Mouse (Mus musculus) neural tube, embryonic 11.5 days (tissue): ENCODE measurements at regions not wholly inside any gene's neighbourhood (a gene's known extent, or its start where the extent isn't known, plus 50 kb on each side); places are given as distances from the start of the nearest gene placed in this dataset.

Source experiments
- ATAC-seq: fragments of 200-750 bp; cut with Nextera tagmentation; 2 replicates; pipeline ENCODE4 v1.8.0; 2017; ENCODE audit warnings: moderate number of reproducible peaks, mild to moderate bottlenecking, moderate TSS enrichment, moderate library complexity; ENCODE audit not compliant: insufficient read depth, low FRiP score, low TSS enrichment
- DNase-seq: peaks from one replicate; pipeline ENCODE4 v3.0.0-alpha.2; 2015; ENCODE audit warnings: low spot score
- H3K27ac ChIP-seq: fragments of 300-500 bp; sonication (generic); 2 replicates; pipeline ENCODE4 v1.5.1; 2014; ENCODE audit warnings: low read depth, mild to moderate bottlenecking, low read length
- H3K27me3 ChIP-seq: fragments of 300-500 bp; sonication (generic); 2 replicates; pipeline ENCODE4 v1.6.1; 2014; ENCODE audit warnings: mild to moderate bottlenecking, low read length, mixed read lengths; ENCODE audit not compliant: control insufficient read depth, insufficient read depth
- H3K36me3 ChIP-seq: fragments of 300-500 bp; sonication (generic); 2 replicates; pipeline ENCODE4 v1.6.1; 2014; ENCODE audit warnings: mild to moderate bottlenecking, low read length, moderate library complexity, mixed read lengths; ENCODE audit not compliant: control insufficient read depth, insufficient read depth
- H3K4me1 ChIP-seq: fragments of 300-500 bp; sonication (generic); 2 replicates; pipeline ENCODE4 v1.6.1; 2014; ENCODE audit warnings: low read length, mixed read lengths; ENCODE audit not compliant: control insufficient read depth, insufficient read depth
- H3K4me2 ChIP-seq: fragments of 300-500 bp; sonication (generic); 2 replicates; pipeline ENCODE4 v1.6.1; 2014; ENCODE audit warnings: low read depth, mild to moderate bottlenecking, moderate library complexity
- H3K4me3 ChIP-seq: fragments of 300-500 bp; sonication (generic); 2 replicates; pipeline ENCODE4 v1.5.1; 2014; ENCODE audit warnings: low read depth, low read length
- H3K9ac ChIP-seq: fragments of 300-500 bp; sonication (generic); 2 replicates; pipeline ENCODE4 v1.6.1; 2014; ENCODE audit warnings: mild to moderate bottlenecking, low read length
- H3K9me3 ChIP-seq: fragments of 300-500 bp; sonication (generic); 2 replicates; pipeline ENCODE4 v1.6.1; 2016; ENCODE audit warnings: low read length; ENCODE audit not compliant: control insufficient read depth
- WGBS: fragments of 180-500 bp; shearing (Covaris S2); extraction: QIAGEN DNeasy Blood & Tissue Kit; methylation state at CpG from one replicate; pipeline ENCODE4 v1.1.7; 2014; 5-methylcytosine and 5-hydroxymethylcytosine counted together

GRCm38 (mm10) chr1:73715571-73715970 lies 408.7 kb downstream of the Tns1 start:
- DNase-seq: no peak
- ATAC-seq: no peak
- Histone ChIP-seq H3K9ac (no peak overlapping the region), H3K4me2 (no peak overlapping the region), H3K4me3 (no peak overlapping the region), H3K27ac (no peak overlapping the region), H3K4me1 (no peaks in the 10 kb centered on the region), H3K36me3 (no peaks in the 10 kb centered on the region), H3K9me3 (no peaks in the 10 kb centered on the region), H3K27me3 (no peaks in the 10 kb centered on the region)
- WGBS: 75% methylated on average over 2 of the region's 2 CpGs

GRCm38 (mm10) chr1:73702428-73702842 lies 421.8 kb downstream of the Tns1 start:
- H3K9ac ChIP-seq: no peak overlapping the region
- WGBS: 42% methylated on average over 4 of the region's 4 CpGs
- no peak overlapping the region for H3K4me2 ChIP-seq
- ATAC-seq: no peak
- H3K4me3 ChIP-seq: no peak overlapping the region
- DNase-seq: peak; percentile 25
- H3K27me3 ChIP-seq: no peaks in the 10 kb centered on the region
- H3K36me3 ChIP-seq: no peaks in the 10 kb centered on the region
- H3K4me1 ChIP-seq: no peaks in the 10 kb centered on the region
- no peaks in the 10 kb centered on the region for H3K9me3 ChIP-seq
- H3K27ac ChIP-seq: no peak overlapping the region

GRCm38 (mm10) chr1:73693537-73693936 lies 430.7 kb downstream of the Tns1 start:
- ATAC-seq (no peak), DNase-seq (no peak)
- H3K4me1 ChIP-seq: no peaks in the 10 kb centered on the region
- 61% methylated on average over 2 of the region's 2 CpGs for WGBS
- H3K4me3 ChIP-seq: no peak overlapping the region
- no peak overlapping the region for H3K9ac ChIP-seq
- no peak overlapping the region for H3K4me2 ChIP-seq
- no peaks in the 10 kb centered on the region for H3K9me3 ChIP-seq
- H3K27me3 ChIP-seq: no peaks in the 10 kb centered on the region
- H3K27ac ChIP-seq: no peak overlapping the region
- H3K36me3 ChIP-seq: no peaks in the 10 kb centered on the region

GRCm38 (mm10) chr1:73685734-73686133 lies 438.5 kb downstream of the Tns1 start:
- no peaks in the 10 kb centered on the region for H3K36me3 ChIP-seq
- no peaks in the 10 kb centered on the region for H3K27me3 ChIP-seq
- H3K4me1 ChIP-seq: no peaks in the 10 kb centered on the region
- H3K9ac ChIP-seq: no peak overlapping the region
- DNase-seq (no peak), ATAC-seq (no peak)
- H3K27ac ChIP-seq: no peak overlapping the region
- no peak overlapping the region for H3K4me2 ChIP-seq
- 82% methylated on average over 4 of the region's 4 CpGs for WGBS
- H3K4me3 ChIP-seq: no peak overlapping the region
- no peaks in the 10 kb centered on the region for H3K9me3 ChIP-seq

- Histone ChIP-seq H3K4me3 (no peak overlapping the region), H3K4me2 (no peak overlapping the region), H3K4me1 (no peaks in the 10 kb centered on the region), H3K27me3 (no peaks in the 10 kb centered on the region), H3K27ac (no peak overlapping the region), H3K9ac (no peak overlapping the region), H3K9me3 (no peaks in the 10 kb centered on the region), H3K36me3 (no peaks in the 10 kb centered on the region)
- ATAC-seq: no peak
- no peak for DNase-seq
- 92% methylated on average over 4 of the region's 4 CpGs for WGBS
These were observed 439.2 kb downstream of the Tns1 start for GRCm38 (mm10) chr1:73685066-73685465.

GRCm38 (mm10) chr1:73684166-73684565 lies 440.1 kb downstream of the Tns1 start:
- H3K4me1 ChIP-seq: no peaks in the 10 kb centered on the region
- H3K4me2 ChIP-seq: no peak overlapping the region
- no peak overlapping the region for H3K27ac ChIP-seq
- no peaks in the 10 kb centered on the region for H3K9me3 ChIP-seq
- H3K36me3 ChIP-seq: no peaks in the 10 kb centered on the region
- no peak overlapping the region for H3K9ac ChIP-seq
- ATAC-seq: no peak
- no peak for DNase-seq
- no peaks in the 10 kb centered on the region for H3K27me3 ChIP-seq
- 93% methylated on average over 5 of the region's 5 CpGs for WGBS
- no peak overlapping the region for H3K4me3 ChIP-seq

- H3K27me3 ChIP-seq: no peaks in the 10 kb centered on the region
- H3K9me3 ChIP-seq: no peaks in the 10 kb centered on the region
- H3K4me1 ChIP-seq: no peaks in the 10 kb centered on the region
- 69% methylated on average over 4 of the region's 4 CpGs for WGBS
- DNase-seq: no peak
- H3K4me2 ChIP-seq: no peak overlapping the region
- ATAC-seq: no peak
- H3K9ac ChIP-seq: no peak overlapping the region
- H3K36me3 ChIP-seq: no peaks in the 10 kb centered on the region
- H3K4me3 ChIP-seq: no peak overlapping the region
- no peak overlapping the region for H3K27ac ChIP-seq
These were observed 440.9 kb downstream of the Tns1 start for GRCm38 (mm10) chr1:73683132-73683888.

- no peak overlapping the region for H3K9ac ChIP-seq
- DNase-seq: no peak
- H3K4me3 ChIP-seq: no peak overlapping the region
- no peaks in the 10 kb centered on the region for H3K9me3 ChIP-seq
- H3K4me2 ChIP-seq: no peak overlapping the region
- no peak for ATAC-seq
- H3K27ac ChIP-seq: no peak overlapping the region
- H3K4me1 ChIP-seq: no peaks in the 10 kb centered on the region
- no peaks in the 10 kb centered on the region for H3K36me3 ChIP-seq
- WGBS: 81% methylated on average over 1 of the region's 1 CpGs
- no peaks in the 10 kb centered on the region for H3K27me3 ChIP-seq
These were observed 442.6 kb downstream of the Tns1 start for GRCm38 (mm10) chr1:73681697-73682096.

GRCm38 (mm10) chr1:73680829-73681228 lies 443.4 kb downstream of the Tns1 start:
- Histone ChIP-seq H3K9me3 (no peaks in the 10 kb centered on the region), H3K4me1 (no peaks in the 10 kb centered on the region), H3K9ac (no peak overlapping the region), H3K4me2 (no peak overlapping the region), H3K36me3 (no peaks in the 10 kb centered on the region), H3K27ac (no peak overlapping the region), H3K4me3 (no peak overlapping the region), H3K27me3 (no peaks in the 10 kb centered on the region)
- WGBS: 94% methylated on average over 3 of the region's 3 CpGs
- no peak for ATAC-seq
- DNase-seq: no peak
